Mouse (Mus musculus) forebrain, embryonic 14.5 days (tissue): ENCODE results near the gene Gm614. TPM values are rescaled to one million over a fixed set of nuclear protein-coding genes. Genes with fewer than 3 reads are reported as not detected.
A peak's percentile ranks its signal among the peaks of the same experiment; 100 is the strongest.

Experiments
- ATAC-seq: fragments of 200-750 bp; cut with Nextera tagmentation; 2 replicates; pipeline ENCODE4 v1.8.0; 2017; ENCODE audit warnings: mild to moderate bottlenecking, moderate library complexity
- DNase-seq: peaks from one replicate; pipeline ENCODE4 v3.0.0-alpha.2; 2015; ENCODE audit warnings: low spot score
- H3K27ac ChIP-seq: fragments of 300-500 bp; sonication (generic); 2 replicates; pipeline ENCODE4 v1.5.1; 2014; ENCODE audit warnings: low read depth, mild to moderate bottlenecking, control low read depth, low read length, moderate library complexity
- H3K27me3 ChIP-seq: fragments of 300-500 bp; sonication (generic); replicated peaks from 2 replicates; pipeline ENCODE4 v1.6.1; 2014; ENCODE audit warnings: low read length, control low read depth, mixed read lengths; ENCODE audit not compliant: control insufficient read depth, insufficient read depth
- H3K36me3 ChIP-seq: fragments of 300-500 bp; sonication (generic); 2 replicates; pipeline ENCODE4 v1.6.1; 2014; ENCODE audit warnings: low read length, control low read depth; ENCODE audit not compliant: control insufficient read depth, insufficient read depth
- H3K4me1 ChIP-seq: fragments of 300-500 bp; sonication (generic); 2 replicates; pipeline ENCODE4 v1.6.1; 2014; ENCODE audit warnings: antibody characterized with exemption, low read length, control low read depth; ENCODE audit not compliant: control insufficient read depth, insufficient read depth
- H3K4me2 ChIP-seq: fragments of 300-500 bp; sonication (generic); 2 replicates; pipeline ENCODE4 v1.6.1; 2014; ENCODE audit warnings: mild to moderate bottlenecking, control low read depth, low read length
- H3K4me3 ChIP-seq: fragments of 300-500 bp; sonication (generic); 2 replicates; pipeline ENCODE4 v1.5.1; 2014; ENCODE audit warnings: low read depth, low read length, control low read depth
- H3K9ac ChIP-seq: fragments of 300-500 bp; sonication (generic); 2 replicates; pipeline ENCODE4 v1.6.1; 2014; ENCODE audit warnings: mild to moderate bottlenecking, low read length, control low read depth, moderate library complexity
- H3K9me3 ChIP-seq: fragments of 300-500 bp; sonication (generic); replicated peaks from 2 replicates; pipeline ENCODE4 v1.6.1; 2016; ENCODE audit warnings: low read length, control low read depth, mixed read lengths; ENCODE audit not compliant: control insufficient read depth
- WGBS: fragments of 180-500 bp; shearing (Covaris S2); extraction: QIAGEN DNeasy Blood & Tissue Kit; methylation state at CpG from one replicate; pipeline ENCODE4 v1.1.7; 2014; 5-methylcytosine and 5-hydroxymethylcytosine counted together
- polyA plus RNA-seq: library from polyadenylated mRNA; unstranded; fragments of >200 nt; fragmentation: Nextera tagmentation; extraction: Ambion mirVana; gene quantifications from 2 replicates; pipeline ENCODE4 v1.2.1, GENCODE M21; 2014

Gm614 gene
- polyA plus RNA-seq, 1 experiment from 2014 or later: not detected

DNA sequence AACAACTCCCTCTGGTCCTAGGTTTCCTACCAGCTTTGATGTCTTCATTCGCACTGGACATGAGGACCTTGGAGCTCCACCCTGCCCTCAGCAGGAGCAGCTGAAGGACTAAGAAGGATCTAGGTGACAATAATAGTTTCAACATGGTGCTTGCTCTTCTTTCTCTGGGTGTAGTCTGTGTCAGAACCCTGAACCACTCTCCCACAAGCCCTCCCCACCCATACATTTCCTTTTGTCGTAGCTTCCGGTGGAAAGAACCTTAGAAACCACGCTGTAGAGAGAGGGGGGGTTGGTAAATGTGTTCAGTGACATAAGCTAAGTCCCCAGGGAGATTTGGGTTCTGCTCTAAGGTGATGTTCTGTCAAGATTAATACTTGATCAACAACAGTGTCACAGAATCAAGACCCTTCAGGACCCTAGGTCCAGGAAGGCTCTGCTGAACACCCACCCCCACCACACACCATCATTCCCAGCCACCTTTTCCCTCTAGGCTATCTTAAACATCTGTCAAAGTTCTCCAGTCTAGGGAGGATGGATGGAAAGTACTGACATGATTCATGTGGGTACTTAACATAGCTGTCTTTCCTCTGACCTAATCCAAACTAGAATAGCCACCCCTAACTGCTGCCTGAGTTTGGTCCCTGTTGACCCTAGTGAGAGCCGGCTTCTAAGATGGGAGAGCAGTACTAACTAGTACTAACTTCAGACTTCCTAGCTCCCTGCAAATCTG is 4.4 kb upstream of the Gm614 start, which contains the start of gene Il2rg:
TSS of gene Il2rg (minus strand) at position 231 of the 730 bp plus-strand sequence.
- WGBS: 77% methylated on average over 5 of the region's 5 CpGs
- H3K27ac ChIP-seq: no peak within 1 kb of the TSS
- H3K4me3 ChIP-seq: no peak within 1 kb of the TSS
- no peaks in the 10 kb centered on the region for H3K9me3 ChIP-seq
- ATAC-seq: no peak
- no peak within 1 kb of the TSS for H3K4me2 ChIP-seq
- DNase-seq: no peak
- H3K36me3 ChIP-seq: no peaks in the 10 kb centered on the region
- H3K4me1 ChIP-seq: no peaks in the 10 kb centered on the region
- H3K27me3 ChIP-seq: no peaks in the 10 kb centered on the region
- H3K9ac ChIP-seq: no peak within 1 kb of the TSS

DNA sequence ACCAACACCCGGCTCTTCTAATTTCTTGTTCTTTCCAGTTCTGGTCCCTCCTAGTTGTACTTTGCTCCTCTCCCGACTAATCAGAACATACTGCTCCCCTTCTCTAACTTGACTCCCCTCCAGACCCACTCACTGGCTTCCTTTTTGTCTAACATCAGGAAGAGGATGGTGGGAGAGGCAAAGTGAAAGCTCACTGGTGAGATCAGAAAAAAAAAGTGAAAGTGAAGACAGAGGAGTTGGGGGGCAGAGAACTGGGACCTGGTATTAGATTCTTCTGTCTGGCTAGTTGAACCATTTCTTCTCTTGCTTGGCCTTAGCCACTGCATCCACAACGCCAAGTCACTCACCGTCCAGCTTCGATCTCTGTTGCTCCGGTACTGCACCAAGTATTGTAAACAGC is 2.8 kb upstream of the Gm614 start:
- Histone ChIP-seq H3K36me3 (no peaks in the 10 kb centered on the region), H3K9me3 (no peaks in the 10 kb centered on the region), H3K9ac (no peak overlapping the region), H3K4me3 (no peak overlapping the region), H3K27me3 (no peaks in the 10 kb centered on the region), H3K4me2 (no peak overlapping the region), H3K4me1 (no peaks in the 10 kb centered on the region), H3K27ac (no peak overlapping the region)
- ATAC-seq (no peak), DNase-seq (no peak)
- WGBS: 97% methylated on average over 6 of the region's 6 CpGs

GRCm38 (mm10) chrX:101260441-101261325 is 3.1 kb downstream of the Gm614 start:
- Histone ChIP-seq H3K36me3 (no peaks in the 10 kb centered on the region), H3K27me3 (no peaks in the 10 kb centered on the region), H3K27ac (no peak overlapping the region; the same call in 1 of the 2 replicates), H3K9ac (no peak overlapping the region), H3K4me3 (no peak overlapping the region), H3K4me1 (no peaks in the 10 kb centered on the region), H3K9me3 (no peaks in the 10 kb centered on the region), H3K4me2 (no peak overlapping the region)
- 29% methylated on average over 13 of the region's 13 CpGs for WGBS
- DNase-seq (peak; percentile 27), ATAC-seq (peak; percentile 79)

GRCm38 (mm10) chrX:101256603-101257002 is 7.2 kb downstream of the Gm614 start:
- Histone ChIP-seq H3K4me2 (no peak overlapping the region), H3K9ac (no peak overlapping the region), H3K9me3 (no peaks in the 10 kb centered on the region), H3K27ac (no peak overlapping the region), H3K4me3 (no peak overlapping the region), H3K4me1 (no peaks in the 10 kb centered on the region), H3K36me3 (no peaks in the 10 kb centered on the region), H3K27me3 (no peaks in the 10 kb centered on the region)
- ATAC-seq (no peak), DNase-seq (no peak)
- WGBS: 84% methylated on average over 13 of the region's 13 CpGs

DNA sequence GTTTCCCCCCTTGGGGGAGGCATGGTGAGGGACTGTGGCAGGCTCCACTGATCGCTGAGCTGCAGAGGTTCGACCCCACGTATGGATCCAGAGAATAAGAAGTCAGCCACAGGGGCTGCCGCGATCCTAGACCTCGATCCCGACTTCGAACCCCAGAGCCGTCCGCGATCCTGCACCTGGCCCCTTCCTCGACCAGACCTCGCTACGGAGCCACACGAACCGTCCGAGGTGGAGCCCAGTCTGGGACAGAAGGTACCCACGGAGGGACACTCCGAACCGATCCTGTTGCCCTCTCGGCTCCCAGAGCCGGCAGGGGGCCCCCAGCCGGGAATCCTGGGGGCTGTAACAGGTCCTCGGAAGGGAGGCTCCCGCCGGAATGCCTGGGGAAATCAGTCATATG is 9.1 kb downstream of the Gm614 start:
- Histone ChIP-seq H3K4me1 (no peaks in the 10 kb centered on the region), H3K9ac (peak overlapping the region; percentile 56), H3K9me3 (no peaks in the 10 kb centered on the region), H3K4me3 (peak overlapping the region; percentile 46), H3K27me3 (no peaks in the 10 kb centered on the region), H3K36me3 (no peaks in the 10 kb centered on the region), H3K4me2 (peak overlapping the region; percentile 74), H3K27ac (no peak overlapping the region)
- 19% methylated on average over 26 of the region's 26 CpGs for WGBS
- ATAC-seq (no peak; the same call in 1 of the 2 replicates), DNase-seq (peak; percentile 3)

GRCm38 (mm10) chrX:101253952-101254729 is 9.7 kb downstream of the Gm614 start, which contains the start of gene Foxo4:
Gene Foxo4, plus strand, starts transcription at chrX:101254528.
- Histone ChIP-seq H3K27ac (no peak within 1 kb of the TSS), H3K4me3 (peak within 1 kb of the TSS; percentile 46), H3K4me1 (no peaks in the 10 kb centered on the region), H3K36me3 (no peaks in the 10 kb centered on the region), H3K9ac (peak within 1 kb of the TSS; percentile 56), H3K27me3 (no peaks in the 10 kb centered on the region), H3K4me2 (peak within 1 kb of the TSS; percentile 74), H3K9me3 (no peaks in the 10 kb centered on the region)
- WGBS: 27% methylated on average over 47 of the region's 47 CpGs
- ATAC-seq (peak; percentile 95), DNase-seq (peak; percentile 95)

- Histone ChIP-seq H3K4me3 (no peak overlapping the region), H3K9ac (no peak overlapping the region), H3K9me3 (no peaks in the 10 kb centered on the region), H3K27ac (no peak overlapping the region), H3K36me3 (no peaks in the 10 kb centered on the region), H3K4me1 (no peaks in the 10 kb centered on the region), H3K27me3 (no peaks in the 10 kb centered on the region), H3K4me2 (no peak overlapping the region)
- ATAC-seq (no peak), DNase-seq (no peak)
- whole genome bisulfite sequencing: 38% methylated on average over 1 of the region's 1 CpGs
Observed at GRCm38 (mm10) chrX:101245011-101245410, 18.8 kb downstream of the Gm614 start.

GRCm38 (mm10) chrX:101222796-101223162 is 41.0 kb downstream of the Gm614 start:
- no peaks in the 10 kb centered on the region for H3K27me3 ChIP-seq
- peak overlapping the region; percentile 52; the same call in 1 of the 2 replicates for H3K27ac ChIP-seq
- peaks cover 3% of the 10 kb centered on the region; the same call in 1 of the 2 replicates for H3K4me1 ChIP-seq
- 38% methylated on average over 7 of the region's 7 CpGs for WGBS
- no peaks in the 10 kb centered on the region for H3K9me3 ChIP-seq
- H3K4me3 ChIP-seq: peak overlapping the region; percentile 49
- no peak for DNase-seq
- ATAC-seq: no peak
- no peaks in the 10 kb centered on the region for H3K36me3 ChIP-seq
- H3K4me2 ChIP-seq: peak overlapping the region; percentile 45
- H3K9ac ChIP-seq: peak overlapping the region; percentile 35; the same call in 1 of the 2 replicates
